Mouse (Mus musculus) intestine, postnatal 0 days (tissue): Measurements from ENCODE around the gene Cby3. TPM values are rescaled to one million over a fixed set of nuclear protein-coding genes. Genes with fewer than 3 reads are reported as not detected.

Source experiments
- ATAC-seq: fragments of 200-750 bp; cut with Nextera tagmentation; 2 replicates; pipeline ENCODE4 v1.8.0; 2017; ENCODE audit warnings: mild to moderate bottlenecking, moderate TSS enrichment, moderate library complexity
- H3K27ac ChIP-seq: fragments of 300-500 bp; sonication (generic); 2 replicates; pipeline ENCODE4 v1.5.1; 2014; ENCODE audit warnings: mild to moderate bottlenecking, low read depth, low read length, moderate library complexity
- H3K27me3 ChIP-seq: fragments of 300-500 bp; sonication (generic); replicated peaks from 2 replicates; pipeline ENCODE4 v1.6.1; 2014; ENCODE audit warnings: low read length, mixed read lengths; ENCODE audit not compliant: control insufficient read depth, insufficient read depth
- H3K36me3 ChIP-seq: fragments of 300-500 bp; sonication (generic); 2 replicates; pipeline ENCODE4 v1.6.1; 2014; ENCODE audit warnings: mild to moderate bottlenecking, moderate library complexity; ENCODE audit not compliant: control insufficient read depth, insufficient read depth
- H3K4me1 ChIP-seq: fragments of 300-500 bp; sonication (generic); replicated peaks from 2 replicates; pipeline ENCODE4 v1.6.1; 2014; ENCODE audit warnings: antibody characterized with exemption, low read length, mixed read lengths; ENCODE audit not compliant: control insufficient read depth, insufficient read depth
- H3K4me2 ChIP-seq: fragments of 300-500 bp; sonication (generic); replicated peaks from 2 replicates; pipeline ENCODE4 v1.6.1; 2014; ENCODE audit warnings: low read depth, mild to moderate bottlenecking, moderate library complexity
- H3K4me3 ChIP-seq: fragments of 300-500 bp; sonication (generic); 2 replicates; pipeline ENCODE4 v1.5.1; 2014; ENCODE audit warnings: low read depth, low read length
- H3K9ac ChIP-seq: fragments of 300-500 bp; sonication (generic); 2 replicates; pipeline ENCODE4 v1.6.1; 2014; ENCODE audit warnings: mild to moderate bottlenecking, low read depth, low read length
- H3K9me3 ChIP-seq: fragments of 300-500 bp; sonication (generic); 2 replicates; pipeline ENCODE4 v1.6.1; 2016; ENCODE audit warnings: mixed run types; ENCODE audit not compliant: control insufficient read depth
- CTCF ChIP-seq: sonication (generic); IDR thresholded peaks from 2 replicates; pipeline ENCODE4 v1.5.1; 2016; ENCODE audit warnings: low read depth, mild to moderate bottlenecking, control low read depth, antibody characterized with exemption, moderate library complexity
- WGBS: fragments of 180-500 bp; shearing (Covaris S2); extraction: QIAGEN DNeasy Blood & Tissue Kit; methylation state at CpG from one replicate; pipeline ENCODE4 v1.1.7; 2014; 5-methylcytosine and 5-hydroxymethylcytosine counted together
- microRNA counts: library from miRNA; unstranded; fragments of <30 nt; microRNA quantifications from one replicate; lab custom pipeline; 2016
- microRNA-seq: library from miRNA; unstranded; fragments of <30 nt; microRNA quantifications from one replicate; pipeline ENCODE4, GENCODE M21; 2016
- polyA plus RNA-seq: library from polyadenylated mRNA; unstranded; fragments of >200 nt; fragmentation: Nextera tagmentation; extraction: Ambion mirVana; gene quantifications from 2 replicates; pipeline ENCODE4 v1.2.1, GENCODE M21; 2015

The Cby3 gene
- polyA plus RNA-seq, 1 experiment from 2014 or later = 0.17 TPM

GRCm38 (mm10) chr11:50398803-50399202 lies 44.5 kb downstream of the Cby3 start:
- Histone ChIP-seq H3K27me3 (no peaks in the 10 kb centered on the region), H3K27ac (no peak overlapping the region), H3K4me3 (no peak overlapping the region), H3K4me1 (no peaks in the 10 kb centered on the region), H3K9ac (no peak overlapping the region), H3K4me2 (no peak overlapping the region), H3K9me3 (no peaks in the 10 kb centered on the region), H3K36me3 (peaks cover 80% of the 10 kb centered on the region)
- WGBS = 81% methylated on average over 13 of the region's 13 CpGs
- no peak for TF ChIP-seq CTCF
- ATAC-seq = no peak

GRCm38 (mm10) chr11:50402481-50402880 lies 48.2 kb downstream of the Cby3 start:
- no peak for ATAC-seq
- TF ChIP-seq CTCF = no peak
- no peak overlapping the region for H3K9ac ChIP-seq
- no peak overlapping the region for H3K4me2 ChIP-seq
- 94% methylated on average over 3 of the region's 3 CpGs for WGBS
- H3K27ac ChIP-seq = no peak overlapping the region
- H3K27me3 ChIP-seq = no peaks in the 10 kb centered on the region
- H3K9me3 ChIP-seq = no peaks in the 10 kb centered on the region
- peaks cover 75% of the 10 kb centered on the region for H3K36me3 ChIP-seq
- H3K4me3 ChIP-seq = no peak overlapping the region
- no peaks in the 10 kb centered on the region for H3K4me1 ChIP-seq

- TF ChIP-seq CTCF = no peak
- Histone ChIP-seq H3K4me2 (no peak overlapping the region), H3K9me3 (no peaks in the 10 kb centered on the region), H3K4me3 (no peak overlapping the region), H3K4me1 (no peaks in the 10 kb centered on the region), H3K36me3 (peaks cover 69% of the 10 kb centered on the region), H3K9ac (no peak overlapping the region), H3K27ac (no peak overlapping the region), H3K27me3 (no peaks in the 10 kb centered on the region)
- ATAC-seq = no peak
- 70% methylated on average over 10 of the region's 10 CpGs for WGBS
Measured at GRCm38 (mm10) chr11:50403367-50404014, 49.2 kb downstream of the Cby3 start.

- ATAC-seq = no peak
- Histone ChIP-seq H3K4me1 (no peaks in the 10 kb centered on the region), H3K4me2 (no peak overlapping the region), H3K9me3 (no peaks in the 10 kb centered on the region), H3K4me3 (no peak overlapping the region), H3K36me3 (peaks cover 69% of the 10 kb centered on the region), H3K27me3 (no peaks in the 10 kb centered on the region), H3K27ac (no peak overlapping the region), H3K9ac (no peak overlapping the region)
- 63% methylated on average over 6 of the region's 6 CpGs for WGBS
- TF ChIP-seq CTCF = no peak
Measured at GRCm38 (mm10) chr11:50407235-50407634, 53.0 kb downstream of the Cby3 start.

MicroRNAs encoded within 50 kb of the gene (microRNA counts, 519-probe panel; counts per million panel counts)
- 2,359 counts per million, percentile 19 among the panel's probes with 10 or more counts for microRNA mmu-miR-804 (lab: Ali Mortazavi, UCI)

Small RNA genes lying within 50 kb of the gene (microRNA-seq; reads per million reads assigned to microRNA genes)
- not detected for gene Mir804

Other genes with a start within 250 kb of the Cby3 start
- gene Tbc1d9b, start 223.1 kb upstream of the Cby3 start, polyA plus RNA-seq = 16.7 and 18.0 TPM in 2 replicates
- 6.1 and 7.0 TPM in 2 replicates for gene Mrnip, start 180.0 kb upstream of the Cby3 start, polyA plus RNA-seq
- gene Sqstm1, start 143.6 kb upstream of the Cby3 start, polyA plus RNA-seq = 197 and 213 TPM in 2 replicates
- gene Mgat4b, start 143.6 kb upstream of the Cby3 start, polyA plus RNA-seq = 33.2 and 35.0 TPM in 2 replicates
- 39.5 and 54.4 TPM in 2 replicates for gene Ltc4s, start 115.8 kb upstream of the Cby3 start, polyA plus RNA-seq
- gene Maml1, start 62.2 kb upstream of the Cby3 start, polyA plus RNA-seq = 2.5 and 2.6 TPM in 2 replicates
- 181 and 187 TPM in 2 replicates for gene Canx, start 28.8 kb upstream of the Cby3 start, polyA plus RNA-seq
- gene Hnrnph1, start 22.5 kb downstream of the Cby3 start, polyA plus RNA-seq = 111 and 112 TPM in 2 replicates
- gene Rufy1, start 76.7 kb downstream of the Cby3 start, polyA plus RNA-seq = 19.1 and 21.1 TPM in 2 replicates
- 4.6 and 4.8 TPM in 2 replicates for gene Adamts2, start 247.6 kb downstream of the Cby3 start, polyA plus RNA-seq